ENCODE assay signal across 10 mouse cellular contexts in the genomic region with DNA sequence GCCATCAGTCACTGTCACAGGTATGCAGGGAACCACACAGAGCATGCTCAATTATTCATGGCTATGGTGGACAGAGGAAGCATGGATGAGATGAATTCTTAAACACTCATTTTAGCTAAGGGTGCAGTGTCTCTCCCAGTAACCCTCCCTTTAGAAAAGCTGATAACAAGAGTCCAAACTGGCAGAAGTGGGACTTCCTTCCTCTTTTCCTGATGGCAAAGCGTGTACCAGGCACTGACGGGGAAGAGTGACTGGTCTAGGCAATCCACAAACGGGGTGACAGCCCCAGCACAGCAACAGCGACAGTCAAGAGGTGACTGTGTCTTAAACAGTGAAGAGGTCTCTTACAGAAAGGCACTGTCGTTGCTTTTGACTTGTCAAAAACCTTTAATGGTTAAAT.
"Had no signal": no experiment of that assay in that cellular context is flagged by ENCODE, and none has a peak within 500 bp of the region (broad histone marks: within the 10 kb centered on the region; RNA-seq: fewer than 3 reads in every experiment).

No protein-coding gene starts in this region.

- H3K27ac ChIP-seq: kidney, embryonic 15.5 days; limb, embryonic 13.5 days; liver, embryonic 14.5 days; midbrain, embryonic 15.5 days; neural tube, embryonic 12.5 days had no signal

- H3K9ac ChIP-seq: kidney, embryonic 15.5 days; limb, embryonic 13.5 days; liver, embryonic 14.5 days; midbrain, embryonic 15.5 days; neural tube, embryonic 12.5 days had no signal

- ATAC-seq: midbrain, embryonic 15.5 days had no signal

- H3K9me3 ChIP-seq: kidney, embryonic 15.5 days; limb, embryonic 13.5 days; midbrain, embryonic 15.5 days; neural tube, embryonic 12.5 days had no signal

- H3K27me3 ChIP-seq: kidney, embryonic 15.5 days; limb, embryonic 13.5 days; midbrain, embryonic 15.5 days; neural tube, embryonic 12.5 days had no signal

- H3K4me3 ChIP-seq: kidney, embryonic 15.5 days; limb, embryonic 13.5 days; midbrain, embryonic 15.5 days; neural tube, embryonic 12.5 days had no signal

- H3K4me2 ChIP-seq: kidney, embryonic 15.5 days; limb, embryonic 13.5 days; midbrain, embryonic 11.5 days; midbrain, embryonic 15.5 days; neural tube, embryonic 12.5 days had no signal

- DNase-seq: kidney, postnatal 14 days; left cerebral cortex, postnatal 4 days; lung, adult 18-20 months; thymus, postnatal 4 days had no signal

- H3K4me1 ChIP-seq: limb, embryonic 13.5 days; midbrain, embryonic 15.5 days; neural tube, embryonic 12.5 days had no signal
